Mouse (Mus musculus) cortical plate, adult 2 months (tissue): ENCODE measurements at regions not wholly inside any gene's neighbourhood (a gene's known extent, or its start where the extent isn't known, plus 50 kb on each side); places are given as distances from the start of the nearest gene placed in this dataset.

Experiments
- CTCF ChIP-seq: fragments of 200-500 bp; IDR thresholded peaks from 2 replicates; pipeline ENCODE4 v1.5.1; 2011; ENCODE audit warnings: mild to moderate bottlenecking, control low read depth, low read length; ENCODE audit not compliant: insufficient read depth; ENCODE audit errors: extremely low read depth
- POLR2A ChIP-seq: fragments of 200-500 bp; IDR thresholded peaks from 2 replicates; pipeline ENCODE4 v1.6.1; 2011; ENCODE audit warnings: mild to moderate bottlenecking, low read length, control low read depth; ENCODE audit not compliant: insufficient read depth; ENCODE audit errors: extremely low read depth

- TF ChIP-seq POLR2A = no peak
- no peak for TF ChIP-seq CTCF
Observed at GRCm38 (mm10) chr6:127226242-127226983, 74.4 kb upstream of the Ccnd2 start.
